Mouse (Mus musculus) intestine, postnatal 0 days (tissue): ENCODE measurements around the gene Sh3gl1. TPM values are rescaled to one million over a fixed set of nuclear protein-coding genes. Genes with fewer than 3 reads are reported as not detected.
"Not testable (repeated sequence)": the region's sequence is repeated elsewhere in the genome, so short reads cannot be mapped to it uniquely, and the experiment has no call there.

Source experiments
- ATAC-seq: fragments of 200-750 bp; cut with Nextera tagmentation; 2 replicates; pipeline ENCODE4 v1.8.0; 2017; ENCODE audit warnings: mild to moderate bottlenecking, moderate TSS enrichment, moderate library complexity
- H3K27ac ChIP-seq: fragments of 300-500 bp; sonication (generic); 2 replicates; pipeline ENCODE4 v1.5.1; 2014; ENCODE audit warnings: mild to moderate bottlenecking, low read depth, low read length, moderate library complexity
- H3K27me3 ChIP-seq: fragments of 300-500 bp; sonication (generic); replicated peaks from 2 replicates; pipeline ENCODE4 v1.6.1; 2014; ENCODE audit warnings: low read length, mixed read lengths; ENCODE audit not compliant: control insufficient read depth, insufficient read depth
- H3K36me3 ChIP-seq: fragments of 300-500 bp; sonication (generic); 2 replicates; pipeline ENCODE4 v1.6.1; 2014; ENCODE audit warnings: mild to moderate bottlenecking, moderate library complexity; ENCODE audit not compliant: control insufficient read depth, insufficient read depth
- H3K4me1 ChIP-seq: fragments of 300-500 bp; sonication (generic); replicated peaks from 2 replicates; pipeline ENCODE4 v1.6.1; 2014; ENCODE audit warnings: antibody characterized with exemption, low read length, mixed read lengths; ENCODE audit not compliant: control insufficient read depth, insufficient read depth
- H3K4me2 ChIP-seq: fragments of 300-500 bp; sonication (generic); replicated peaks from 2 replicates; pipeline ENCODE4 v1.6.1; 2014; ENCODE audit warnings: low read depth, mild to moderate bottlenecking, moderate library complexity
- H3K4me3 ChIP-seq: fragments of 300-500 bp; sonication (generic); 2 replicates; pipeline ENCODE4 v1.5.1; 2014; ENCODE audit warnings: low read depth, low read length
- H3K9ac ChIP-seq: fragments of 300-500 bp; sonication (generic); 2 replicates; pipeline ENCODE4 v1.6.1; 2014; ENCODE audit warnings: mild to moderate bottlenecking, low read depth, low read length
- H3K9me3 ChIP-seq: fragments of 300-500 bp; sonication (generic); 2 replicates; pipeline ENCODE4 v1.6.1; 2016; ENCODE audit warnings: mixed run types; ENCODE audit not compliant: control insufficient read depth
- CTCF ChIP-seq: sonication (generic); IDR thresholded peaks from 2 replicates; pipeline ENCODE4 v1.5.1; 2016; ENCODE audit warnings: low read depth, mild to moderate bottlenecking, control low read depth, antibody characterized with exemption, moderate library complexity
- whole genome bisulfite sequencing: fragments of 180-500 bp; shearing (Covaris S2); extraction: QIAGEN DNeasy Blood & Tissue Kit; methylation state at CpG from one replicate; pipeline ENCODE4 v1.1.7; 2014; 5-methylcytosine and 5-hydroxymethylcytosine counted together
- polyA plus RNA-seq: library from polyadenylated mRNA; unstranded; fragments of >200 nt; fragmentation: Nextera tagmentation; extraction: Ambion mirVana; gene quantifications from 2 replicates; pipeline ENCODE4 v1.2.1, GENCODE M21; 2015

The Sh3gl1 gene
- 92.3 and 97.0 TPM in 2 replicates for polyA plus RNA-seq

GRCm38 (mm10) chr17:56036176-56036900 is at the start of gene Sh3gl1:
TSS of gene Sh3gl1 (minus strand) at chr17:56036635.
- Histone ChIP-seq H3K36me3 (peaks cover 5% of the 10 kb centered on the region; the same call in 1 of the 2 replicates), H3K9ac (peak within 1 kb of the TSS; percentile 90), H3K4me2 (peak within 1 kb of the TSS; percentile 70), H3K27ac (peak within 1 kb of the TSS; percentile 90), H3K4me1 (peaks cover 16% of the 10 kb centered on the region), H3K9me3 (no peaks in the 10 kb centered on the region), H3K4me3 (peak within 1 kb of the TSS; percentile 80), H3K27me3 (no peaks in the 10 kb centered on the region)
- peak; percentile 100 for TF ChIP-seq CTCF
- WGBS: under 1% methylated on average over 74 of the region's 74 CpGs
- ATAC-seq: peak; percentile 86

GRCm38 (mm10) chr17:56080781-56081585 is 44.5 kb upstream of the Sh3gl1 start:
- WGBS: 17% methylated on average over 8 of the region's 8 CpGs
- H3K36me3 ChIP-seq: peaks cover 3% of the 10 kb centered on the region; the same call in 1 of the 2 replicates
- ATAC-seq: no peak
- no peaks in the 10 kb centered on the region for H3K4me1 ChIP-seq
- H3K27ac ChIP-seq: no peak overlapping the region
- no peaks in the 10 kb centered on the region for H3K9me3 ChIP-seq
- no peak overlapping the region for H3K4me3 ChIP-seq
- TF ChIP-seq CTCF: 0 out of 2 replicates have a peak, but pooled peaks have one; percentile 1
- H3K9ac ChIP-seq: 0 out of 2 replicates have a peak overlapping the region, but pooled peaks have one; percentile 66
- no peaks in the 10 kb centered on the region for H3K27me3 ChIP-seq
- H3K4me2 ChIP-seq: peak overlapping the region; percentile 97

- H3K9ac ChIP-seq: peak overlapping the region; percentile 66
- no peaks in the 10 kb centered on the region for H3K4me1 ChIP-seq
- no peak for TF ChIP-seq CTCF
- H3K36me3 ChIP-seq: peaks cover 3% of the 10 kb centered on the region; the same call in 1 of the 2 replicates
- no peaks in the 10 kb centered on the region for H3K27me3 ChIP-seq
- peak overlapping the region; percentile 54; the same call in 1 of the 2 replicates for H3K27ac ChIP-seq
- no peaks in the 10 kb centered on the region for H3K9me3 ChIP-seq
- peak overlapping the region; percentile 87 for H3K4me3 ChIP-seq
- no peak for ATAC-seq
- peak overlapping the region; percentile 97 for H3K4me2 ChIP-seq
- WGBS: under 1% methylated on average over 11 of the region's 11 CpGs
Measured at GRCm38 (mm10) chr17:56079921-56080320, 43.5 kb upstream of the Sh3gl1 start.

- peaks cover 3% of the 10 kb centered on the region; the same call in 1 of the 2 replicates for H3K36me3 ChIP-seq
- peak within 1 kb of the TSS; percentile 97 for H3K4me2 ChIP-seq
- H3K27ac ChIP-seq: peak within 1 kb of the TSS; percentile 54; the same call in 1 of the 2 replicates
- TF ChIP-seq CTCF: no peak
- H3K4me1 ChIP-seq: no peaks in the 10 kb centered on the region
- H3K27me3 ChIP-seq: no peaks in the 10 kb centered on the region
- peak; percentile 95 for ATAC-seq
- under 1% methylated on average over 54 of the region's 61 CpGs for WGBS
- no peaks in the 10 kb centered on the region for H3K9me3 ChIP-seq
- peak within 1 kb of the TSS; percentile 87 for H3K4me3 ChIP-seq
- peak within 1 kb of the TSS; percentile 66 for H3K9ac ChIP-seq
Measured at GRCm38 (mm10) chr17:56078880-56079795, 42.7 kb upstream of the Sh3gl1 start, which contains the start of gene Hdgfl2. TSS of gene Hdgfl2 (plus strand) at chr17:56079634.

GRCm38 (mm10) chr17:56078361-56078760 is 41.9 kb upstream of the Sh3gl1 start:
- H3K4me1 ChIP-seq, H3K9me3 ChIP-seq, H3K27me3 ChIP-seq, H3K36me3 ChIP-seq, H3K27ac ChIP-seq, H3K9ac ChIP-seq, ATAC-seq: not testable (repeated sequence)
- Histone ChIP-seq H3K4me3 (0 out of 2 replicates have a peak overlapping the region, but pooled peaks have one; percentile 87), H3K4me2 (peak overlapping the region; percentile 43)
- WGBS: 66% methylated on average over 9 of the region's 9 CpGs
